Mouse (Mus musculus) olfactory bulb, adult 2 months (tissue): ENCODE data around the gene Lsmem1.
"Not testable (repeated sequence)": the region's sequence is repeated elsewhere in the genome, so short reads cannot be mapped to it uniquely, and the experiment has no call there.

Source experiments
- CTCF ChIP-seq: fragments of 200-500 bp; IDR thresholded peaks from 2 replicates; pipeline ENCODE4 v1.5.1; 2012; ENCODE audit warnings: low read depth, mild to moderate bottlenecking, low read length, moderate library complexity; ENCODE audit not compliant: insufficient read depth
- POLR2A ChIP-seq: fragments of 200-500 bp; IDR thresholded peaks from 2 replicates; pipeline ENCODE4 v1.6.1; 2012; ENCODE audit warnings: mild to moderate bottlenecking, low read depth, low read length, moderate library complexity; ENCODE audit not compliant: insufficient read depth

DNA sequence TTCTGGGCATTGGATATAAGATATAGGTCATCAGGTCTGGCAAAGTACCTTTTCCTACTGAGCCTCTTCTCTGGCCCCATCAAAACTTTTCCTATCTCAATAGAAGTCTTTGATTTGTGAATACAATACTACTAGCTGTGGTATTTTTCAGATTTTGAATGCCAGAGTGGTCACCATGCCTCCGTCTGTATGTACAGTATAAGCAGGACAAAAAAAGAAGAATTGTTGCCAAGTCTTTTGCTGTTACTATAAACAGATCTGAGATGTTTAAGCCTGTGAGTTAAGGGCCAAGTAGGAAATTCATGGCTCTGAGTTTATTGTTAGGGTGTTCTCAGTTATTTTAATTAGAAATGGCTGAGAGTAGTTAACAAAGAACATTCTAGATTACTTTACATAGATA is 24.1 kb downstream of the Lsmem1 start:
- TF ChIP-seq CTCF, POLR2A: not testable (repeated sequence)
